Mouse (Mus musculus) retina, postnatal 1 day (tissue): Measurements from ENCODE around the gene Gpr183.

ENCODE experiments used
- DNase-seq: peaks from one replicate; pipeline ENCODE4 v3.0.0-alpha.2; 2012

Gene Gpr183

DNA sequence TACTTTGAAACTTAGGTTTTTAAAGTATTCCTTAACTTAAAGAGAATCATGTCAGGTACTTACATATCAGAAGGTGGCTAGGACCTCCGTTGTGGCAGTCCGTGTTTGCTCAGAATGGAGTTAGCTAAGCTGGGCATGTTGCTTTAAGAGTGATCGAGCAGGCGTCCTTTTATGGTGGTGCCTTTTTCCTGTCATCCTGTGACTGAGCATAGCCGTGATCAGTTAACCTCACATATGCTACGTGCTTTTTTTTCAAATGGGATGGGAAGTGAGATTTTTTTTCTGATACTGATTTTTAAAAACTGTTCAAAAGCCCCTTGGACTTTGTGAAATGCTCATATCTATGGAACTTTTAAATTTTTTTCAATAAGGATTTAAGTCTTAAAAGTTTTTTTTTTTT is at the start of gene Gpr183:
Gene Gpr183 (minus strand): TSS at position 206 of the 400 bp plus-strand sequence.
- no peak for DNase-seq

DNA sequence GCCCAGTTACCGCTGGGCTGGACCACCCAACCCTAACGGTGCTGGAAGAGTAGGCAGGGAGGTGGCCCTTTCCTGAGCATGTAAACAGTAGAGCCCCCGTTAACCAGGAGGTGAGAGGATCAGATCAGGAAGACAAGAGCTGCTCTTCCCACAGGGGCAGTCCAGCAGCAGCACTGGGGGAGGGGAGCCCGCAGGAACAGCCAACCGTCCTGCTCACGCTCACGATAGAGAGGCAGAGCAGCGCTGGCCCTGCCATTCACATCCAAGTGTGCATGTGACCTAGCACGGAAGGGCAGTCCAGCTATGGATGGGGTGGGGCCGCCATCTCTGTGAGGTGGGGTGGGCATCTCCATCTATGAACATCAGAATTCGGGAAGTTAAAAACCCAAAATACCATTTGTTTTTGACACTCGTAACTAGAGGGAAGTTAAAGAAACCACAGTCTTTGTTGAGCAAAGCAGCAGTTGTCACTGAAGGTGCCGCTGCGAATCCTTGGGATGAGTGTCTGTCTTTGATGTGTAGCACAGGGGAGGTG is 48.5 kb upstream of the Gpr183 start:
- no peak for DNase-seq

DNA sequence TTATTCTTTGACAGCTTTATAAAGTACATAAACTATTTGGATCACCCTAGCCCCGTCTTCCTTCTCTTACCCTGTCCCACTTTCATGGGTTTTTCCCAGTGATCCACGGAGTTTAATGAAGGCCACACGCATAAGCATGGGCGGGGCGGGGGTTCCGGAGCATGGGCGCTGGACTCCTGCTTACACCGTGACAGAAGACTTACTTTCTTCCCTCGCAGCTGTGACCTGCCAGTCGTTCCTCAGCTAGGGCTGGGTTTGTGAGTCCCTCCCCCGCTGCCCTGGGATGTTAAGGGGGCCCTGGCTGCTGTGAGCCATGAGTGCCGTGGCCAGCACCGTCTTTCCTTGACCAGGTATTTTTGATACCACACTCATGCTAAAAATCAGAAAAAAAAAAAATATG is 47.8 kb upstream of the Gpr183 start:
- DNase-seq, result no peak

- no peak for DNase-seq
Observed at GRCm38 (mm10) chr14:122012193-122012592, 47.2 kb upstream of the Gpr183 start.

GRCm38 (mm10) chr14:122011768-122012167 is 46.8 kb upstream of the Gpr183 start:
- DNase-seq, result no peak

- DNase-seq, result no peak
Observed at GRCm38 (mm10) chr14:122010301-122010700, 45.3 kb upstream of the Gpr183 start.

DNA sequence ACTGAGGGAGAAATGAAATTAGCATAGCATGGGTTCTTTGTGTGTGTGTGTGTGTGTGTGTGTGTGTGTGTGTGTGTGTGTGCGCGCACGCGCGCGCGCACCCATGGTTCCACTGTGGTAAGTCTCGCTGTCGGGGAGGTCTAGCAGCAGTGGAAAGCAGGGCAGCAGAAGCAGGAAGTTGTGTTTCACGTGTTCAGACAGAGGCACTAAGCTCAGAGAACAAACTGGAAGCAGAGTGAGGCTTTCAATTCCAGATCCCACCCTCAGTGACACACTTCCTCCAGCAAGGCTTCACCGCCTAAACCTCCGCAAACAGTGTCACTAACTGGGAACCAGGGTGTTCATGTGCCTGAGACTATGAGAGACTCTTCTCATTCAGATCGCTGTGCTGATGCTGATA is 44.5 kb upstream of the Gpr183 start:
- no peak for DNase-seq

GRCm38 (mm10) chr14:122008261-122008660 is 43.3 kb upstream of the Gpr183 start:
- no peak for DNase-seq

- DNase-seq, result no peak
Observed at GRCm38 (mm10) chr14:122003812-122004211, 38.8 kb upstream of the Gpr183 start.

GRCm38 (mm10) chr14:122002224-122002623 is 37.2 kb upstream of the Gpr183 start:
- no peak for DNase-seq

GRCm38 (mm10) chr14:122000346-122001105 is 35.5 kb upstream of the Gpr183 start:
- DNase-seq, result no peak

DNA sequence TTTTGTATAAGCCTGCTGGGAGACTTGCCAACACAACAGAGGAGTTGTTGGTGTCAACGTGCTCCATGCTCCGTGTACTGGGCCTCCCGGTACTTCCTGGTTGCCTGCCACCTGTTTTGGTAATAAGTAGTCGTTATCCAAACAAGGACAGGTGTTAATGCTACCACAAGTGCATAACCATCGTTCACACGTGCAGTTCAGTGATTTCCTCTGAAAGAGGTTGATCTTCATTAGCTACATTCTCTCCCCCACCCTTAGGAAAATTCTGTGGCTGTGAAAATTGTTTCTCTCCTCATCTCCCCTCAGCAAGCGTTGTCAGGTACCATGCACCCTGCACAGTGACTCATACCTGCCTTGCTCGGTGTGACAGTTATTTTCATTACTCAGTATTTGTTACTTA is 34.5 kb upstream of the Gpr183 start:
- DNase-seq, result no peak

DNA sequence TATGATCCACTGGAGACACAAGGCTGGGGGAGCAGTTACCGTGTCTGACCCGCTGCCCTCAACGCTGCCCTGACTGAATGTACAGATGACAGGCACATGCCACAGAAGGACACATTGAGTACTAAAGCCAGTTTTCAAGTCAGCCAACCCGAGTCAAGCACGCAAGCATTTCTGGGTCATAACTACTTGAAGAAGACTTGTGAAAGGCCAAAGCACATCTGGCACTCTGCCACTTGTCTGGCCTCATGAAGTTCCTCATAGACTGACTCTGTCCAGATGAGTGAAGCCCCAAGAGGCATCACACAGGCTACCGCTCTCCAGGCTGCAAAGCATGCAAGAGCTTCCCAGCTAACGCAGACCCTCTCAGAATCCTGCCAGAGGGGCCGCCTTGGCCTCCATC is 31.8 kb upstream of the Gpr183 start:
- no peak for DNase-seq

- no peak for DNase-seq
Observed at GRCm38 (mm10) chr14:121995557-121995870, 30.5 kb upstream of the Gpr183 start.

DNA sequence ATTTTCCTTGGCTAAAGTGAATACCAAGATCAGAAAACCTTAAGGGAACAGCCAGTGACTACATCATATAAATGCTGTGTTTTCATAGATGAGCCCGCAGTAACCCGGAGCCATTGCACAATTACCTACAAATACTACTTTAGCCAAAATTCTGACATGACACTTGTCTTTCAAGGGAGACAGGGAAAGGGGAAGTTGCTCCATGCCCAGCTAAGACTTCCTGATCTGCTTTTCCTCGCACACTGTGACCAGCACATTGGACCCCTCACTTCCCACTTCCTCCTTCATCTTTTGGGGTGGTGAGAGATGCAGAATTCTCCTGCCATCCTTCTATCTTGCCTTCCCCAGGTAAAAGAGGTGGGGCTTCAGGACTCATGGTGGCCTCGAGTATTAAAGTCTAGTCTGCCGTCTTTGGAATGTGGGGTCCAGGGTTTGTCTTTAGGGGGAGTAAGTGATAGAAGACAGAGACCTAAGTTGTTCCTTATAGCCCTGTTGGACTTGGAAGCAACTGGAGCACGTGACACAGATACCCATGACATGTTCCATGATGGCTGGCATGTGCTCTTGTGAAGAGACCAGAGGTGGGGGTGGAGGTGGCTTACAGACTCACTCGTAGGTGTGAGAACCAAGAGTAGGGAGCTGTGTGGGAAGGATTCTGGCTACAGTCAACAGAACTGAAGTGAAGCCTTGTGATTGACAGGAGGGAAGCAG is 30.0 kb upstream of the Gpr183 start:
- no peak for DNase-seq

DNA sequence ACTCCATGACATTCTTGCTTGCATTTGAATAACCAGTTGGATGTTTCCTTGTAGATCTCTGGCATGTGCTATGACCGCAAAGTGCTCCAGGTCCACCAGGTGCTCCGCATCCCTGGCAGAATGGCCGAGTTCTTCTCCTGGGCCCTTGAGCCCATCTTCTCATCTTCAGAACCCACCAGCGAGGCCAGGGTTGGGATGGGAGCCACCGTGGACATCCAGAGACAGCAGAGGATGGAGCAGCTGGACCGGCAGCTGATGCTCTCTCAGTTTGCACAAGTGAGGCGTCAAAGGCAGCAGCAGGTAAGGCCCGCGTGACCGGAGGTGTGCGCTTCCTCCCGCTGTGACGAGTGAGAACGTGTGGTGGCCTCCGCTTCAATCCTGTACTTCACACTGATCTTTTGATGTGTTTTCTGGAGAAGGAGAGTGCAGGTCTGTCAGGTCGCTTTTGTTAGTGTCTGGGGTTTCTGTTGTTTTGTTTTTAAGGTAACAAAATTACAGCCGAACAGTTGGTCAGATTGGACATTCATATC is 29.2 kb upstream of the Gpr183 start:
- no peak for DNase-seq

- DNase-seq, result no peak
Observed at GRCm38 (mm10) chr14:121993616-121994015, 28.6 kb upstream of the Gpr183 start.

DNA sequence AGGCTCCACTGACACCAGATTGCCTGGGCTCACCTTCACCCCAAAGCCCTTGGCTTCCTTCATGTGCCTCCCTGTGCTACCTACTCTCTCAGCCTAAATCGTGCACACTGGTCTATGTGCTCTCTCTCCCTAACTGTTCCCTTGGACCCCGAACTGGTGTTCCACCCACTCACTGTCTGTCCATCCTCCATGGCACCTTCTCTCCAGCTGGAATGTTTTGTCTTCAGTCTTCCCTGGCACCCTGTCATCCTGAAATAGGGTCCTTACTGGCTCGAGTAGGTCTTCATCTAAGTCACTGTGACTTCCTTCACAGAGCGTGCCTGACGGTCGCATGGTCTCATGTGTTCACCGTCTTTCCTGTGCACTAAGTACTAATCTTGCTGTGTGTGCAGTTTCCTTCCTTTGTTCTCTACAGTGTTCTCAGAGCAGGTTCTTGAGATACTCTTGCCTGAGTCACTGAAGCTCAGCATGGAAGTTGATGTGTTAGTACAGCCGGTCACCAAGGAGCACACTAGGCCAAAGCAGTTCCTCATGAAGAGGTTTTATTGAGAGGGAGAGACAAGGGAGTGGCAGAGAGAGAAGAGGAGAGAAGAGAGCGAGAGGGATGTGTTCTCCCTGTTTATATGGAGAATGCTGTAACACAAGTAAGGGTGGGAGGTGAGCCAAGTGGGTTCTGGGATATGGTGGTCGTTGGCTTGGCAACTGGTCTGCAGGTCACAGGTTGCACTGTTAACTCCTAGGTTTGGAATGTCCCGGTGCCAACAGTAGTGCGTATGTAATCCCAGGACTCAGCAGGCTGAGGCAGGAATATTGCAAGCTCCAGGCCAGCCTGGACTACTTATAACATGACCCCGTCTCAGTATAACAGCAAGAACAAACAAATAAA is 27.6 kb upstream of the Gpr183 start:
- DNase-seq, result no peak

- DNase-seq, result no peak
Observed at GRCm38 (mm10) chr14:121991921-121992320, 26.9 kb upstream of the Gpr183 start.

DNA sequence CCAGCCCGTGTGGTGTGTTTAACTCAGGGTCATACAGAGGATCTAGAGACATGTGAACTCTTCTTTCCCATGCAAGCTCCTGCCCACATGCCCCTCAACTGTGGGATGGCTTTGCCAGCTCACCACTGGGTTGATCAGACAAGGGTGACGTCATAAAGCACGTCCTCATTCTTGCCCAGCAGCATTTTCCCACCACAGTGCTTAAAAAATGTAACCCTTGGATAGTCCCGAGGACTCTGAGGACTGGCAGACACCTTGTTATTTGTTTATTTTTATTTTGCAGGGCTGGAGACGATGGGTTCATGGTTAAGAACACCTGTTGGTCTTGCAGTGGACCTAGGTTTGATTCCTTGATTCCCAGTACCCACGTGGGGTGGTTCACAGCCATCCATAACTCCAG is 25.9 kb upstream of the Gpr183 start:
- no peak for DNase-seq

GRCm38 (mm10) chr14:121989869-121990268 is 24.9 kb upstream of the Gpr183 start:
- no peak for DNase-seq

- DNase-seq, result no peak
Observed at GRCm38 (mm10) chr14:121989331-121989730, 24.3 kb upstream of the Gpr183 start.

- DNase-seq, result no peak
Observed at GRCm38 (mm10) chr14:121987691-121988090, 22.7 kb upstream of the Gpr183 start.
